Mouse (Mus musculus): ENCODE data around the gene Ripply3.

DNA sequence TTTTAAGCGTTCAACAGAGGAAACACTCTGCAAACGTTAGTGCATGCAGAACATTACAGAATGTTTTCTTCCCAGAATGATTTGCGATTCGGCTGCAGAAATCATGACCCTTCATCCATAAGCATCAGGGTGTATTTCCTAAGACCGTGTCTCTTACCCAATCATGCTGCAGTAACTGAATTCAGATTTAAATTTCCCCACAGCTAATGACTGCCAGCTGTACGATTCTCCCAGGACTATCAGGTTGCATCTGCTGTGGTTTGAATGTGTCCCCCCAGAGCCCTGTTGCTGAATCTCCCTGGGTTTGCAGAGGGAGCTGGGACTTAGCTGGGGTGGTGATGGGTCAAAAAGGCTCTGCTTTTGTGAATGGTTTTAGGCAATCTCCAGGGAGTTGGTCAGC, 20.3 kb upstream of the Ripply3 start:
- TF ChIP-seq POLR2A (IDR thresholded peaks at IDR 0.05; ENCODE audit: borderline replicate concordance, insufficient read depth, low read length) = no peak
- no peak for TF ChIP-seq CTCF (IDR thresholded peaks at IDR 0.05; ENCODE audit: borderline replicate concordance, insufficient read depth, low read depth, low read length)

Data from cerebellum, adult 2 months (tissue).